Mouse (Mus musculus) stomach, embryonic 14.5 days (tissue): ENCODE measurements around the gene Foxi2. TPM values are rescaled to one million over a fixed set of nuclear protein-coding genes. Genes with fewer than 3 reads are reported as not detected.

ENCODE experiments used
- ATAC-seq: fragments of 200-750 bp; cut with Nextera tagmentation; 2 replicates; pipeline ENCODE4 v1.8.0; 2017; ENCODE audit warnings: low read depth, moderate TSS enrichment; ENCODE audit not compliant: insufficient number of reproducible peaks, insufficient read depth, low FRiP score
- H3K27ac ChIP-seq: fragments of 300-500 bp; sonication (generic); 2 replicates; pipeline ENCODE4 v1.5.1; 2014; ENCODE audit warnings: mild to moderate bottlenecking, low read length, moderate library complexity, mixed read lengths
- H3K27me3 ChIP-seq: fragments of 300-500 bp; sonication (generic); 2 replicates; pipeline ENCODE4 v1.6.1; 2014; ENCODE audit warnings: low read length, control low read depth, mixed read lengths; ENCODE audit not compliant: control insufficient read depth, insufficient read depth
- H3K36me3 ChIP-seq: fragments of 300-500 bp; sonication (generic); 2 replicates; pipeline ENCODE4 v1.6.1; 2014; ENCODE audit warnings: mild to moderate bottlenecking, control low read depth, low read length, moderate library complexity, mixed read lengths; ENCODE audit not compliant: control insufficient read depth, insufficient read depth
- H3K4me1 ChIP-seq: fragments of 300-500 bp; sonication (generic); 2 replicates; pipeline ENCODE4 v1.6.1; 2014; ENCODE audit warnings: low read length, control low read depth, mixed read lengths; ENCODE audit not compliant: control insufficient read depth, insufficient read depth
- H3K4me2 ChIP-seq: fragments of 300-500 bp; sonication (generic); replicated peaks from 2 replicates; pipeline ENCODE4 v1.6.1; 2014; ENCODE audit warnings: low read depth, low read length, control low read depth
- H3K4me3 ChIP-seq: fragments of 300-500 bp; sonication (generic); 2 replicates; pipeline ENCODE4 v1.5.1; 2014; ENCODE audit warnings: low read depth, low read length, control low read depth
- H3K9ac ChIP-seq: fragments of 300-500 bp; sonication (generic); replicated peaks from 2 replicates; pipeline ENCODE4 v1.6.1; 2014; ENCODE audit warnings: low read depth, mild to moderate bottlenecking, control low read depth, low read length, moderate library complexity, mixed read lengths
- H3K9me3 ChIP-seq: fragments of 300-500 bp; sonication (generic); 2 replicates; pipeline ENCODE4 v1.6.1; 2016; ENCODE audit warnings: low read depth, low read length, control low read depth; ENCODE audit not compliant: control insufficient read depth
- WGBS: fragments of 180-500 bp; shearing (Covaris S2); extraction: QIAGEN DNeasy Blood & Tissue Kit; methylation state at CpG from one replicate; pipeline ENCODE4 v1.1.7; 2014; 5-methylcytosine and 5-hydroxymethylcytosine counted together
- polyA plus RNA-seq: library from polyadenylated mRNA; unstranded; fragments of >200 nt; fragmentation: Nextera tagmentation; extraction: Ambion mirVana; gene quantifications from 2 replicates; pipeline ENCODE4 v1.2.1, GENCODE M21; 2014

Gene Foxi2
- polyA plus RNA-seq, 1 experiment from 2014 or later, result not detected

DNA sequence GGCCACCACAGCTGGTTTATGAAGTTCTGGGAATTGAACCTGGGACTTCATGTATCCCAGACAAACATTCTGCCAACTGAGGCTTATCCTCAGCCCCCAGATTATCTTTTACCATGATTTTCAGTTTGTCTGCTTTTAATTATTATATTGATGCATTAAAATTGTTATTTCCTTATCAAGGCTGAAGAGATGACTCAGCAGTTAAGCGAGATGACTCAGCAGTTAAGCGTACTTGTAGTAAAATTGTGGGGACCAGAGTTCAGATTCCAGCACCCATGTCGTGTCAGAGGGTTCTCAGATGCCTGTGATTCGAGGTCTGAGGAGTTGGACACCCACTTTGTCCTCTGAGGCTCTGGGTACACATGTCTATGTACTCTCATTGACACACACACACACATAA lies 33.8 kb downstream of the Foxi2 start:
- Histone ChIP-seq H3K36me3 (no peaks in the 10 kb centered on the region), H3K27me3 (no peaks in the 10 kb centered on the region), H3K4me1 (no peaks in the 10 kb centered on the region), H3K27ac (no peak overlapping the region), H3K9ac (no peak overlapping the region), H3K9me3 (no peaks in the 10 kb centered on the region), H3K4me2 (no peak overlapping the region), H3K4me3 (no peak overlapping the region)
- WGBS, result 78% methylated on average over 4 of the region's 4 CpGs
- ATAC-seq, result no peak

DNA sequence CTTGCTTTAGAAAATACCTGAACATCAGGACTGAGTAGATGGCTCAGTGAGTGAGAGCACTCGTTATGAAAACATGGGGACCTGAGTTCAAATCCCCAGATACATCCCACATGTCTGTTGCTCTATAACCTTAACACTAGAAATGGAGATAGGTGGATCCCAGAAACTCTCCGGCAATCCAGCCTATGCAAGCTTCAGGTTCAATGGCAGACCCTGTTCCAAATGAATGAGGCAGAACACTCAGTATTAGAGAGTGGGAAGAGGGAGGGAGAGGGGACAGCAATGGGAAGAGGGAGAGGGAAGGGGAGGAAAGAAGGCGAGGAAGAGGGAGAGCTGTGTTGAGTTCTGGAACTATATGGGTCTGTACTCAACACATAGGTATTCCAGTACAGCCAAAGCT lies 41.2 kb downstream of the Foxi2 start:
- Histone ChIP-seq H3K4me2 (no peak overlapping the region), H3K27me3 (no peaks in the 10 kb centered on the region), H3K4me3 (no peak overlapping the region), H3K9me3 (no peaks in the 10 kb centered on the region), H3K36me3 (no peaks in the 10 kb centered on the region), H3K27ac (no peak overlapping the region), H3K9ac (no peak overlapping the region), H3K4me1 (no peaks in the 10 kb centered on the region)
- WGBS, result 85% methylated on average over 3 of the region's 3 CpGs
- no peak for ATAC-seq

DNA sequence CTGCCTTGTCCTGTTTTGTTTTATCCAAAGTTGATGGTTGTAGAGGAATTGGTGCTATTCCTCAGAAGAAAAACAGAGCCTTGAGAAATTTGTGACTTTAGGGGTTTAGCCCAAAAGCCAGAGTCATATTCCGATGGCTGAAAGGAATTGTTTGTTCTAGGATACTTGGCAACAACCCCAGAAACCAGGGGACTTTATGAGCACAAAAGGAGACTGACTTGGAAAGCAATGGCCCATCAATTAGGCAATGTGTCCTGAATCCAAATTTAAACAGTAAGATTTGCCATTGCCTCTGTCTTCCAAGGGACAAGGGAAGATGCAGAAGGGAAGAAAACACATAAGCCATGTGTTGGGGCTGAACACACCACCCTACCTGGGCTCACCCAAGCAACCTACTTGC lies 42.3 kb downstream of the Foxi2 start:
- H3K9ac ChIP-seq, result no peak overlapping the region
- H3K4me2 ChIP-seq, result no peak overlapping the region
- H3K36me3 ChIP-seq, result no peaks in the 10 kb centered on the region
- no peaks in the 10 kb centered on the region for H3K4me1 ChIP-seq
- H3K9me3 ChIP-seq, result no peaks in the 10 kb centered on the region
- no peaks in the 10 kb centered on the region for H3K27me3 ChIP-seq
- WGBS, result 75% methylated on average over 1 of the region's 1 CpGs
- no peak for ATAC-seq
- H3K4me3 ChIP-seq, result no peak overlapping the region
- no peak overlapping the region for H3K27ac ChIP-seq

DNA sequence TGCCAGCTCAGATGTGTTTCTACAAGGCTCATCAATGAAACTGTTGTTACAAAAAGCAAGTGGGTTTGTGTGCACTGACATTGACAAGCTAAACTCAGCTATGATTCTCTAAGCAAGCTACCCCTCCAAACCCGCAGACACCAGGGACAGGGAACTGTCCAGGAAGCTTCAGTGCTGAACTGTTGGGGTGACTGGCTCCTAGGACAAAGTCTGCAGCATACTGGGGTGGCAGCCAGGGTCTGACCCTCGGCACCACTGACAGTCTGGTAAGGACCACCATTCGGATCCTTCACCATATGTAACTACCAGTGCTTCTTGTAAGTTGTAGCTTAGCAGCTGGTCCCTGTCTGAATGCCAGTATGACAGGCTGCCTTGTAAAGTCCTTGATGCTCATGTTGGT lies 43.6 kb downstream of the Foxi2 start:
- Histone ChIP-seq H3K27ac (no peak overlapping the region), H3K27me3 (no peaks in the 10 kb centered on the region), H3K4me1 (no peaks in the 10 kb centered on the region), H3K9ac (no peak overlapping the region), H3K4me2 (no peak overlapping the region), H3K9me3 (no peaks in the 10 kb centered on the region), H3K4me3 (no peak overlapping the region), H3K36me3 (no peaks in the 10 kb centered on the region)
- no peak for ATAC-seq
- 50% methylated on average over 3 of the region's 3 CpGs for WGBS

Other genes starting within 250 kb of the Foxi2 start
- 0.22 TPM in 1 of 2 replicates, not detected in the other for gene Nps, start 151.6 kb upstream of the Foxi2 start, polyA plus RNA-seq
- 0.33 and 0.60 TPM in 2 replicates for gene Clrn3, start 118.3 kb downstream of the Foxi2 start, polyA plus RNA-seq
- gene Ptpre, start 127.2 kb downstream of the Foxi2 start, polyA plus RNA-seq, result 2.3 and 2.7 TPM in 2 replicates